In the genomic region with DNA sequence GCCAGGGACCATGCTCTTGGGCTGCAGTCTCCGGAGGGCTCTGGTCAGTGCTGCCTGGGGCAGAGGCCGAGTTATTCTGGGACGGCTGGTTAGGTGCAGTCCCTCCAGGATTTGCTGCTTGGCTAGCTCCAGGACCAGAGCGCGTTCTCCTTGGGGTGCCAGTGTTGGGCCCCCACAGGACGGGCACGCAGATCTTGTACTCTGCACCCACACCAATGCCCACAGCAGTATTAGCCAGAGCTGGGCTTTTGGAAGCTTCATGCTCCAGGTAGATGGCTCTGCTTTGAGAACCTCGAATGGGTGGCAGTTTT, we compare ENCODE assay signal across 10 mouse cellular contexts. TPM values are rescaled to one million over a fixed set of nuclear protein-coding genes. Genes with fewer than 3 reads are reported as not detected.
A peak's percentile ranks its signal among the peaks of the same experiment; 100 is the strongest.
DNase-seq lines count a peak whose midpoint lies in the region; ATAC-seq and TF ChIP-seq lines count a peak whose summit lies in the region.
"Had no signal": no experiment of that assay in that cellular context is flagged by ENCODE, and none has a peak within 500 bp of the region (broad histone marks: within the 10 kb centered on the region; RNA-seq: fewer than 3 reads in every experiment).

No protein-coding gene starts in this region.

- no peaks in the 10 kb centered on the region for H3K27me3 ChIP-seq in heart, embryonic 15.5 days
- H3K27me3 ChIP-seq in ES-Bruce4 (ENCODE audit: control insufficient read depth, insufficient read depth, low read length, poor library complexity, severe bottlenecking), result no peaks in the 10 kb centered on the region
- no peaks in the 10 kb centered on the region for H3K27me3 ChIP-seq in embryonic facial prominence, embryonic 15.5 days
- no peaks in the 10 kb centered on the region for H3K27me3 ChIP-seq in liver, embryonic 16.5 days (ENCODE audit: control insufficient read depth, insufficient read depth, low read depth, low read length)

- peaks cover 10% of the 10 kb centered on the region for H3K4me1 ChIP-seq in heart, embryonic 15.5 days (replicated peaks)
- H3K4me1 ChIP-seq in ES-Bruce4 (ENCODE audit: control insufficient read depth, insufficient read depth, low read length), result no peaks in the 10 kb centered on the region
- H3K4me1 ChIP-seq in embryonic facial prominence, embryonic 15.5 days, result no peaks in the 10 kb centered on the region
- peaks cover 6% of the 10 kb centered on the region for H3K4me1 ChIP-seq in liver, embryonic 16.5 days (ENCODE audit: control insufficient read depth, low read depth, low read length)

- 76% methylated on average over 8 of the region's 8 CpGs for WGBS in heart, embryonic 15.5 days
- WGBS in embryonic facial prominence, embryonic 15.5 days, result 79% methylated on average over 8 of the region's 8 CpGs
- 64% methylated on average over 8 of the region's 8 CpGs for WGBS in liver, embryonic 16.5 days (ENCODE audit: insufficient replicate concordance)

- H3K27ac ChIP-seq in heart, embryonic 15.5 days, result no peak overlapping the region
- no peak overlapping the region for H3K27ac ChIP-seq in ES-Bruce4 (ENCODE audit: insufficient read depth, low read length)
- H3K27ac ChIP-seq in embryonic facial prominence, embryonic 15.5 days (replicated peaks), result no peak overlapping the region
- peak overlapping the region; percentile 64 for H3K27ac ChIP-seq in liver, embryonic 16.5 days (ENCODE audit: low read length)

- no peak for TF ChIP-seq CTCF in ES-Bruce4 (IDR thresholded peaks at IDR 0.05; ENCODE audit: low read depth, low read length)

- DNase-seq in heart, postnatal 10 days, result no peak
- no peak for DNase-seq in urinary bladder, postnatal 36 days (ENCODE audit: low spot score in 2 of 2)
- DNase-seq in spleen, adult 12 weeks (ENCODE audit: low spot score), result no peak

- intact Hi-C loops in heart, postnatal 10 days (cut with DNase I), result loop anchor here (5.0 kb wide), 1 partner anchor 86 kb away; no protein-coding TSS in a partner anchor

- TF ChIP-seq POLR2A in ES-Bruce4 (IDR thresholded peaks at IDR 0.05; ENCODE audit: insufficient read depth, low read length), result no peak

- ATAC-seq in heart, embryonic 15.5 days (replicated peaks; ENCODE audit: insufficient number of reproducible peaks, insufficient read depth, low FRiP score, low read depth), result no peak
- ATAC-seq in embryonic facial prominence, embryonic 15.5 days (ENCODE audit: insufficient number of reproducible peaks, low FRiP score, low TSS enrichment, low read depth), result no peak
- ATAC-seq in liver, embryonic 16.5 days (ENCODE audit: low read depth), result no peak

- peak overlapping the region; percentile 60; the same call in 1 of the 2 replicates for H3K4me2 ChIP-seq in heart, embryonic 15.5 days
- H3K4me2 ChIP-seq in embryonic facial prominence, embryonic 15.5 days (replicated peaks), result peak overlapping the region; percentile 46
- peak overlapping the region; percentile 48; the same call in 1 of the 2 replicates for H3K4me2 ChIP-seq in liver, embryonic 16.5 days (ENCODE audit: low read depth, low read length)

- no peaks in the 10 kb centered on the region for H3K9me3 ChIP-seq in heart, embryonic 15.5 days (replicated peaks)
- H3K9me3 ChIP-seq in ES-Bruce4 (replicated peaks; ENCODE audit: control insufficient read depth, insufficient read depth, low read length, poor library complexity, severe bottlenecking), result no peaks in the 10 kb centered on the region
- H3K9me3 ChIP-seq in embryonic facial prominence, embryonic 15.5 days (replicated peaks), result no peaks in the 10 kb centered on the region
- no peaks in the 10 kb centered on the region for H3K9me3 ChIP-seq in liver, embryonic 16.5 days (replicated peaks; ENCODE audit: control insufficient read depth, low read length)
- H3K9me3 ChIP-seq: G1E had no signal

- no peak overlapping the region for H3K9ac ChIP-seq in heart, embryonic 15.5 days
- H3K9ac ChIP-seq in ES-Bruce4 (ENCODE audit: low read depth, poor library complexity, severe bottlenecking), result peak overlapping the region; percentile 6; the same call in 1 of the 2 replicates
- 0 out of 2 replicates have a peak overlapping the region, but pooled peaks have one; percentile 13 for H3K9ac ChIP-seq in embryonic facial prominence, embryonic 15.5 days
- 0 out of 2 replicates have a peak overlapping the region, but pooled peaks have one; percentile 8 for H3K9ac ChIP-seq in liver, embryonic 16.5 days (ENCODE audit: low read depth, low read length)

- no peak overlapping the region for H3K4me3 ChIP-seq in heart, embryonic 15.5 days
- peak overlapping the region; percentile 58 for H3K4me3 ChIP-seq in ES-Bruce4 (ENCODE audit: low read depth, low read length)
- H3K4me3 ChIP-seq in embryonic facial prominence, embryonic 15.5 days (replicated peaks), result no peak overlapping the region
- H3K4me3 ChIP-seq in liver, embryonic 16.5 days (ENCODE audit: low read depth, low read length), result peak overlapping the region; percentile 13; the same call in 1 of the 2 replicates

- TF ChIP-seq EP300 in ES-Bruce4 (IDR thresholded peaks at IDR 0.05; ENCODE audit: insufficient read depth, low read depth, low read length), result no peak

- no peaks in the 10 kb centered on the region for H3K36me3 ChIP-seq in heart, embryonic 15.5 days
- H3K36me3 ChIP-seq in ES-Bruce4 (ENCODE audit: control insufficient read depth, insufficient read depth, low read length, poor library complexity, severe bottlenecking), result no peaks in the 10 kb centered on the region
- no peaks in the 10 kb centered on the region for H3K36me3 ChIP-seq in embryonic facial prominence, embryonic 15.5 days
- no peaks in the 10 kb centered on the region for H3K36me3 ChIP-seq in liver, embryonic 16.5 days (ENCODE audit: control insufficient read depth, insufficient read depth)
- H3K36me3 ChIP-seq: G1E had no signal

RNA-seq across cellular contexts. Expression of gene Inhbe, which starts 3.0 kb away (rescaled TPM):
- polyA plus RNA-seq in heart, embryonic 15.5 days (2015; fragmentation: Nextera tagmentation; extraction: Ambion mirVana), result 0.03 TPM in 1 of 2 replicates, not detected in the other
- total RNA-seq in heart, postnatal 10 days (2021), result not detected
- polyA plus RNA-seq in ES-Bruce4 (2011; ENCODE audit: insufficient read depth, insufficient read length, low read depth, missing spikeins), result not detected in 2 replicates
- 0.05 and 0.07 TPM in 2 replicates for polyA plus RNA-seq in embryonic facial prominence, embryonic 15.5 days (2015; fragmentation: Nextera tagmentation; extraction: Ambion mirVana)
- polyA plus RNA-seq in liver, embryonic 16.5 days (2015; fragmentation: Nextera tagmentation; extraction: Ambion mirVana), result 0.78 and 0.99 TPM in 2 replicates
- total RNA-seq: hematopoietic stem cell, adult 5-6 weeks had no signal

RNA-seq across cellular contexts. Expression of gene Gli1, which starts 9.5 kb away (rescaled TPM):
- polyA plus RNA-seq in heart, embryonic 15.5 days (2015; fragmentation: Nextera tagmentation; extraction: Ambion mirVana), result 0.58 and 1.5 TPM in 2 replicates
- 1 to 10 TPM; 2.1 to 2.5 TPM for total RNA-seq in heart, postnatal 10 days (2021)
- 19.8 and 21.4 TPM in 2 replicates for polyA plus RNA-seq in ES-Bruce4 (2011; ENCODE audit: insufficient read depth, insufficient read length, low read depth, missing spikeins)
- polyA plus RNA-seq in embryonic facial prominence, embryonic 15.5 days (2015; fragmentation: Nextera tagmentation; extraction: Ambion mirVana), result 15.7 and 16.1 TPM in 2 replicates
- polyA plus RNA-seq in liver, embryonic 16.5 days (2015; fragmentation: Nextera tagmentation; extraction: Ambion mirVana), result 0.15 and 0.21 TPM in 2 replicates
- total RNA-seq: hematopoietic stem cell, adult 5-6 weeks; neutrophil, adult 5-6 weeks had no signal

RNA-seq across cellular contexts. Expression of gene Inhbc, which starts 19.0 kb away (rescaled TPM):
- 0.10 TPM in 1 of 2 replicates, not detected in the other for polyA plus RNA-seq in heart, embryonic 15.5 days (2015; fragmentation: Nextera tagmentation; extraction: Ambion mirVana)
- not detected for total RNA-seq in heart, postnatal 10 days (2021)
- polyA plus RNA-seq in ES-Bruce4 (2011; ENCODE audit: insufficient read depth, insufficient read length, low read depth, missing spikeins), result not detected in 2 replicates
- 0.12 TPM in 1 of 2 replicates, not detected in the other for polyA plus RNA-seq in embryonic facial prominence, embryonic 15.5 days (2015; fragmentation: Nextera tagmentation; extraction: Ambion mirVana)
- polyA plus RNA-seq in liver, embryonic 16.5 days (2015; fragmentation: Nextera tagmentation; extraction: Ambion mirVana), result 4.3 and 5.9 TPM in 2 replicates
- total RNA-seq: hematopoietic stem cell, adult 5-6 weeks; neutrophil, adult 5-6 weeks had no signal
- polyA plus RNA-seq: G1E had no signal

RNA-seq across cellular contexts. Expression of gene R3hdm2, which starts 28.9 kb away (rescaled TPM):
- polyA plus RNA-seq in heart, embryonic 15.5 days (2015; fragmentation: Nextera tagmentation; extraction: Ambion mirVana), result 30.9 and 33.7 TPM in 2 replicates
- total RNA-seq in heart, postnatal 10 days (2021), result 100 to 1,000 TPM; 112 to 120 TPM
- polyA plus RNA-seq in ES-Bruce4 (2011; ENCODE audit: insufficient read depth, insufficient read length, low read depth, missing spikeins), result 107 and 122 TPM in 2 replicates
- 40.0 and 40.1 TPM in 2 replicates for polyA plus RNA-seq in embryonic facial prominence, embryonic 15.5 days (2015; fragmentation: Nextera tagmentation; extraction: Ambion mirVana)
- polyA plus RNA-seq in liver, embryonic 16.5 days (2015; fragmentation: Nextera tagmentation; extraction: Ambion mirVana), result 10.2 and 13.3 TPM in 2 replicates

RNA-seq across cellular contexts. Expression of gene Arhgap9, which starts 29.5 kb away (rescaled TPM):
- polyA plus RNA-seq in heart, embryonic 15.5 days (2015; fragmentation: Nextera tagmentation; extraction: Ambion mirVana), result 2.0 and 11.0 TPM in 2 replicates
- 1 to 10 TPM; 3.3 to 4.1 TPM for total RNA-seq in heart, postnatal 10 days (2021)
- 8.5 and 9.1 TPM in 2 replicates for polyA plus RNA-seq in ES-Bruce4 (2011; ENCODE audit: insufficient read depth, insufficient read length, low read depth, missing spikeins)
- 5.1 and 5.2 TPM in 2 replicates for polyA plus RNA-seq in embryonic facial prominence, embryonic 15.5 days (2015; fragmentation: Nextera tagmentation; extraction: Ambion mirVana)
- 12.2 and 13.2 TPM in 2 replicates for polyA plus RNA-seq in liver, embryonic 16.5 days (2015; fragmentation: Nextera tagmentation; extraction: Ambion mirVana)

Comparison
In these comparisons a context has a peak if more than half of its experiments do, and no peak if none do; other contexts are left out.
1. H3K4me3 ChIP-seq: peak in ES-Bruce4 (single experiment) and liver, embryonic 16.5 days (single experiment); none in heart, embryonic 15.5 days (single experiment) and embryonic facial prominence, embryonic 15.5 days (single experiment).
2. Peak in every context shown above with its lines, with median percentiles within 50 percentile points of each other: H3K4me2 ChIP-seq.